Mouse (Mus musculus): ENCODE data around the gene Zfp27. TPM values are rescaled to one million over a fixed set of nuclear protein-coding genes. Genes with fewer than 3 reads are reported as not detected.
A peak's percentile ranks its signal among the peaks of the same experiment; 100 is the strongest.

Gene Zfp27
- polyA plus RNA-seq, 1 experiment from 2014 or later, result 3.2 TPM

GRCm38 (mm10) chr7:29874256-29874655 lies 32.1 kb downstream of the Zfp27 start:
- Histone ChIP-seq H3K27me3 (replicated peaks; ENCODE audit: control insufficient read depth, insufficient read depth, low read length) (no peaks in the 10 kb centered on the region), H3K4me2 (replicated peaks; ENCODE audit: low read depth) (no peak overlapping the region), H3K36me3 (ENCODE audit: control insufficient read depth, insufficient read depth) (peaks cover 19% of the 10 kb centered on the region), H3K4me3 (ENCODE audit: low read depth, low read length) (no peak overlapping the region), H3K27ac (ENCODE audit: low read depth, low read length) (no peak overlapping the region), H3K9ac (ENCODE audit: low read depth, low read length) (no peak overlapping the region), H3K9me3 (ENCODE audit: control insufficient read depth) (peaks cover 22% of the 10 kb centered on the region), H3K4me1 (replicated peaks; ENCODE audit: control insufficient read depth, insufficient read depth, low read length) (no peaks in the 10 kb centered on the region)
- no peak for ATAC-seq
- 94% methylated on average over 10 of the region's 10 CpGs for WGBS
- TF ChIP-seq CTCF (IDR thresholded peaks at IDR 0.05; ENCODE audit: low read depth), result no peak

GRCm38 (mm10) chr7:29861660-29862059 lies 44.7 kb downstream of the Zfp27 start:
- ATAC-seq, result no peak
- Histone ChIP-seq H3K4me2 (replicated peaks; ENCODE audit: low read depth) (no peak overlapping the region), H3K36me3 (ENCODE audit: control insufficient read depth, insufficient read depth) (no peaks in the 10 kb centered on the region), H3K4me3 (ENCODE audit: low read depth, low read length) (no peak overlapping the region), H3K27ac (ENCODE audit: low read depth, low read length) (no peak overlapping the region), H3K4me1 (replicated peaks; ENCODE audit: control insufficient read depth, insufficient read depth, low read length) (no peaks in the 10 kb centered on the region), H3K9me3 (ENCODE audit: control insufficient read depth) (no peaks in the 10 kb centered on the region), H3K27me3 (replicated peaks; ENCODE audit: control insufficient read depth, insufficient read depth, low read length) (no peaks in the 10 kb centered on the region), H3K9ac (ENCODE audit: low read depth, low read length) (no peak overlapping the region)
- TF ChIP-seq CTCF (IDR thresholded peaks at IDR 0.05; ENCODE audit: low read depth), result peak; percentile 40
- 90% methylated on average over 7 of the region's 7 CpGs for WGBS

- Histone ChIP-seq H3K4me3 (ENCODE audit: low read depth, low read length) (peak within 1 kb of the TSS; percentile 60), H3K36me3 (ENCODE audit: control insufficient read depth, insufficient read depth) (no peaks in the 10 kb centered on the region), H3K27me3 (replicated peaks; ENCODE audit: control insufficient read depth, insufficient read depth, low read length) (no peaks in the 10 kb centered on the region), H3K4me2 (replicated peaks; ENCODE audit: low read depth) (peak within 1 kb of the TSS; percentile 89), H3K27ac (ENCODE audit: low read depth, low read length) (no peak within 1 kb of the TSS; the same call in 1 of the 2 replicates), H3K4me1 (replicated peaks; ENCODE audit: control insufficient read depth, insufficient read depth, low read length) (no peaks in the 10 kb centered on the region), H3K9ac (ENCODE audit: low read depth, low read length) (peak within 1 kb of the TSS; percentile 50; the same call in 1 of the 2 replicates), H3K9me3 (ENCODE audit: control insufficient read depth) (no peaks in the 10 kb centered on the region)
- peak; percentile 91 for ATAC-seq
- WGBS, result 4% methylated on average over 32 of the region's 32 CpGs
- TF ChIP-seq CTCF (IDR thresholded peaks at IDR 0.05; ENCODE audit: low read depth), result peak; percentile 60
These were observed 46.5 kb downstream of the Zfp27 start, which contains the start of gene Zfp420 for GRCm38 (mm10) chr7:29859532-29860517. Gene Zfp420, plus strand, starts transcription at chr7:29859979.

- WGBS, result 1% methylated on average over 21 of the region's 21 CpGs
- Histone ChIP-seq H3K9ac (ENCODE audit: low read depth, low read length) (peak within 1 kb of the TSS; percentile 43), H3K27me3 (replicated peaks; ENCODE audit: control insufficient read depth, insufficient read depth, low read length) (no peaks in the 10 kb centered on the region), H3K36me3 (ENCODE audit: control insufficient read depth, insufficient read depth) (no peaks in the 10 kb centered on the region), H3K4me2 (replicated peaks; ENCODE audit: low read depth) (peak within 1 kb of the TSS; percentile 90), H3K27ac (ENCODE audit: low read depth, low read length) (no peak within 1 kb of the TSS), H3K4me1 (replicated peaks; ENCODE audit: control insufficient read depth, insufficient read depth, low read length) (peaks cover 6% of the 10 kb centered on the region; the same call in 1 of the 2 replicates), H3K4me3 (ENCODE audit: low read depth, low read length) (peak within 1 kb of the TSS; percentile 74), H3K9me3 (ENCODE audit: control insufficient read depth) (no peaks in the 10 kb centered on the region)
- ATAC-seq, result peak; percentile 78; the same call in 1 of the 2 replicates
- no peak for TF ChIP-seq CTCF (IDR thresholded peaks at IDR 0.05; ENCODE audit: low read depth)
These were observed 53.0 kb downstream of the Zfp27 start, which contains the start of gene Zfp940 for GRCm38 (mm10) chr7:29853219-29853842. Gene Zfp940, minus strand, starts transcription at chr7:29853669.

GRCm38 (mm10) chr7:29852831-29853218 lies 53.5 kb downstream of the Zfp27 start:
- no peak for ATAC-seq
- H3K9ac ChIP-seq (ENCODE audit: low read depth, low read length), result 0 out of 2 replicates have a peak overlapping the region, but pooled peaks have one; percentile 43
- 54% methylated on average over 9 of the region's 9 CpGs for WGBS
- no peaks in the 10 kb centered on the region for H3K36me3 ChIP-seq (ENCODE audit: control insufficient read depth, insufficient read depth)
- no peak for TF ChIP-seq CTCF (IDR thresholded peaks at IDR 0.05; ENCODE audit: low read depth)
- H3K27ac ChIP-seq (ENCODE audit: low read depth, low read length), result no peak overlapping the region
- H3K9me3 ChIP-seq (ENCODE audit: control insufficient read depth), result no peaks in the 10 kb centered on the region
- H3K27me3 ChIP-seq (replicated peaks; ENCODE audit: control insufficient read depth, insufficient read depth, low read length), result no peaks in the 10 kb centered on the region
- peak overlapping the region; percentile 90 for H3K4me2 ChIP-seq (replicated peaks; ENCODE audit: low read depth)
- H3K4me3 ChIP-seq (ENCODE audit: low read depth, low read length), result peak overlapping the region; percentile 74
- H3K4me1 ChIP-seq (replicated peaks; ENCODE audit: control insufficient read depth, insufficient read depth, low read length), result peaks cover 6% of the 10 kb centered on the region; the same call in 1 of the 2 replicates

GRCm38 (mm10) chr7:29844616-29845015 lies 61.8 kb downstream of the Zfp27 start:
- H3K27ac ChIP-seq (ENCODE audit: low read depth, low read length), result no peak overlapping the region
- H3K4me2 ChIP-seq (replicated peaks; ENCODE audit: low read depth), result no peak overlapping the region
- no peaks in the 10 kb centered on the region for H3K27me3 ChIP-seq (replicated peaks; ENCODE audit: control insufficient read depth, insufficient read depth, low read length)
- 87% methylated on average over 5 of the region's 5 CpGs for WGBS
- no peak for TF ChIP-seq CTCF (IDR thresholded peaks at IDR 0.05; ENCODE audit: low read depth)
- ATAC-seq, result no peak
- no peaks in the 10 kb centered on the region for H3K4me1 ChIP-seq (replicated peaks; ENCODE audit: control insufficient read depth, insufficient read depth, low read length)
- no peaks in the 10 kb centered on the region for H3K36me3 ChIP-seq (ENCODE audit: control insufficient read depth, insufficient read depth)
- H3K9me3 ChIP-seq (ENCODE audit: control insufficient read depth), result no peaks in the 10 kb centered on the region
- H3K9ac ChIP-seq (ENCODE audit: low read depth, low read length), result no peak overlapping the region
- no peak overlapping the region for H3K4me3 ChIP-seq (ENCODE audit: low read depth, low read length)

Small RNA genes lying within 50 kb of the gene (microRNA-seq; reads per million reads assigned to microRNA genes)
- gene Mir7668, result not detected

Other genes with a start within 250 kb of the Zfp27 start
- gene Catsperg2, start 179.5 kb downstream of the Zfp27 start, polyA plus RNA-seq (2015; fragmentation: Nextera tagmentation; extraction: Ambion mirVana), result not detected in 2 replicates
- 4.4 and 4.7 TPM in 2 replicates for gene Zfp84, start 138.0 kb downstream of the Zfp27 start, polyA plus RNA-seq (2015; fragmentation: Nextera tagmentation; extraction: Ambion mirVana)
- 1.7 and 1.9 TPM in 2 replicates for gene Zfp30, start 122.6 kb downstream of the Zfp27 start, polyA plus RNA-seq (2015; fragmentation: Nextera tagmentation; extraction: Ambion mirVana)
- gene Zfp790, start 90.5 kb downstream of the Zfp27 start, polyA plus RNA-seq (2015; fragmentation: Nextera tagmentation; extraction: Ambion mirVana), result 4.1 and 4.3 TPM in 2 replicates
- 0.98 and 0.99 TPM in 2 replicates for gene Zfp940, start 52.9 kb downstream of the Zfp27 start, polyA plus RNA-seq (2015; fragmentation: Nextera tagmentation; extraction: Ambion mirVana)
- gene Zfp420, start 46.6 kb downstream of the Zfp27 start, polyA plus RNA-seq (2015; fragmentation: Nextera tagmentation; extraction: Ambion mirVana), result 1.4 and 1.5 TPM in 2 replicates
- gene Zfp383, start 1.7 kb upstream of the Zfp27 start, polyA plus RNA-seq (2015; fragmentation: Nextera tagmentation; extraction: Ambion mirVana), result 1.4 and 1.8 TPM in 2 replicates
- gene Zfp74, start 47.5 kb upstream of the Zfp27 start, polyA plus RNA-seq (2015; fragmentation: Nextera tagmentation; extraction: Ambion mirVana), result 2.6 and 2.8 TPM in 2 replicates
- gene Zfp568, start 77.4 kb upstream of the Zfp27 start, polyA plus RNA-seq (2015; fragmentation: Nextera tagmentation; extraction: Ambion mirVana), result 5.5 and 5.8 TPM in 2 replicates
- gene Zfp14, start 144.8 kb upstream of the Zfp27 start, polyA plus RNA-seq (2015; fragmentation: Nextera tagmentation; extraction: Ambion mirVana), result 0.93 and 1.0 TPM in 2 replicates
- gene Zfp82, start 166.3 kb upstream of the Zfp27 start, polyA plus RNA-seq (2015; fragmentation: Nextera tagmentation; extraction: Ambion mirVana), result 1.2 and 1.7 TPM in 2 replicates
- not detected in 2 replicates for gene Gm26920, start 183.8 kb upstream of the Zfp27 start, polyA plus RNA-seq (2015; fragmentation: Nextera tagmentation; extraction: Ambion mirVana)
- gene Zfp566, start 184.0 kb upstream of the Zfp27 start, polyA plus RNA-seq (2015; fragmentation: Nextera tagmentation; extraction: Ambion mirVana), result 2.6 and 3.1 TPM in 2 replicates
- gene Zfp260, start 188.2 kb upstream of the Zfp27 start, polyA plus RNA-seq (2015; fragmentation: Nextera tagmentation; extraction: Ambion mirVana), result 32.5 and 34.3 TPM in 2 replicates
- 1.7 and 2.4 TPM in 2 replicates for gene Zfp382, start 215.4 kb upstream of the Zfp27 start, polyA plus RNA-seq (2015; fragmentation: Nextera tagmentation; extraction: Ambion mirVana)